Mouse (Mus musculus): Measurements from ENCODE around the gene Gm3099. TPM values are rescaled to one million over a fixed set of nuclear protein-coding genes. Genes with fewer than 3 reads are reported as not detected.
"Not testable (repeated sequence)": the region's sequence is repeated elsewhere in the genome, so short reads cannot be mapped to it uniquely, and the experiment has no call there.

Gene Gm3099
- not detected for total RNA-seq (2021)
- long read RNA-seq = 0 reads

DNA sequence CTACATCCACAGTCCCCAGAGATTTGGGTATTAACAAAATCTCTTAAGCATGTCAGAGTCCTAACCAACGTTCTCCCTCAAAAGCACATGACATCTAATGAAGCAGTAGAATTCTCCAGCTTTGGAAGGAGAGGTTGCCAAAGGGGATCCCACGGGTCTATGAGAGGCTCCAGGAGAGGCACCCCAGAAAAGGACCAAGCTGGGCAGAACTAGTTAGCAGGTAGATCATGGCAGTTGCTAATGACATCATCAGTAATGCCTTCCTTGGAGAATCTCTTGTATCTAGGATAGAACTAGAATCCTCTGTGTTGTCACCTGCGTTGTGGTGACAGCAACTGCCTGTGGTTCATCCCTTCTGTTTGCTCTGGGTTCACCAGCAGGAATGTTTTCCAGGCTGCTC is at the start of gene Gm3099:
Gene Gm3099 (plus strand): TSS at position 301 of the 400 bp plus-strand sequence.
- DNase-seq (ENCODE audit: low spot score in 2 of 2) = not testable (repeated sequence)

DNA sequence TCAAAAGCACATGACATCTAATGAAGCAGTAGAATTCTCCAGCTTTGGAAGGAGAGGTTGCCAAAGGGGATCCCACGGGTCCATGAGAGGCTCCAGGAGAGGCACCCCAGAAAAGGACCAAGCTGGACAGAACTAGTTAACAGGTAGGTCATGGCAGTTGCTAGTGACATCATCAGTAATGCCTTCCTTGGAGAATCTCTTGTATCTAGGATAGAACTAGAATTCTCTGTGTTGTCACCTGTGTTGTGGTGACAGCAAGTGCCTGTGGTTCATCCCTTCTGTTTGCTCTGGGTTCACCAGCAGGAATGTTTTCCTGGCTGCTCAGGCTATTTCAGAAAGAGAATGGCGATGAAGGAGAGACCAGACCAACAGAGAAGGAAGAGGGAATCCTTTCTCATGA is 34.9 kb upstream of the Gm3099 start, which contains the start of gene Gm3095:
Gene Gm3095 (plus strand): TSS at position 301 of the 400 bp plus-strand sequence.
- not testable (repeated sequence) for DNase-seq (ENCODE audit: low spot score in 2 of 2)

DNA sequence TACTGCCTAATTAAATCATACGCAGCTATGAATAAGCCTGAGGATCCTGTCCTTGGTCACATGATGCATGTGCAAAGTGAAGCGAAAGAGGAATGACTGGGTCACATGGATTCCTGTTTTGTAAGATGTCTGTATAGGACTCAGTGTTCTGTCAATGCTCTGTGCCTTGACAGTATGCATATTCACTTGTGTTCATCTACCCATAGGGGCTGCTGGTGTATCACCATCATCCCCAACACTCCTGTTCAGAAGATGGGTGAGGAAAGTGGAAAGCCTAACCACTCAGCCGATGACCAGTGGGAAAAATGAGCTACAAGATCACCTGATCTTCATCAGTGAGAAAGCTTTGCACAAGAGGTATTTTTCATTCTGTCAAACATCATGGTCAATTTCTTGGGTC is 25.4 kb downstream of the Gm3099 start, which contains the start of gene Gm5796:
Gene Gm5796 (plus strand): TSS at position 301 of the 400 bp plus-strand sequence.
- DNase-seq (ENCODE audit: low spot score in 2 of 2) = not testable (repeated sequence)

Other genes with a start within 250 kb of the Gm3099 start
- 1 to 10 TPM; 1.8 to 2.4 TPM for gene Gm3002, start 188.3 kb upstream of the Gm3099 start, total RNA-seq (2021)
- not detected for gene Gm3033, start 152.1 kb upstream of the Gm3099 start, total RNA-seq (2021)
- under 1 TPM in 1 of 2 experiments, not detected in 1; 0.43 TPM for gene Gm2916, start 114.2 kb upstream of the Gm3099 start, total RNA-seq (2021)
- gene Gm3029, start 66.6 kb upstream of the Gm3099 start, total RNA-seq (2021) = not detected
- under 1 TPM in 1 of 2 experiments, not detected in 1; 0.25 TPM for gene Gm3095, start 34.8 kb upstream of the Gm3099 start, total RNA-seq (2021)
- 10 to 100 TPM; 10.3 to 12.5 TPM for gene Gm5796, start 25.5 kb downstream of the Gm3099 start, total RNA-seq (2021)
- gene Gm3115, start 85.7 kb downstream of the Gm3099 start, total RNA-seq (2021) = under 1 TPM in 1 of 2 experiments, not detected in 1; 0.71 TPM
- 10 to 100 TPM in 1 of 2 experiments, 1 to 10 TPM in 1; 8.5 to 10.8 TPM for gene Gm8108, start 112.1 kb downstream of the Gm3099 start, total RNA-seq (2021)
- not detected for gene Gm3127, start 166.6 kb downstream of the Gm3099 start, total RNA-seq (2021)
- gene Gm2974, start 184.2 kb downstream of the Gm3099 start, total RNA-seq (2021) = 1 to 10 TPM; 3.1 to 4.2 TPM